Mouse (Mus musculus) megakaryocyte, embryonic 14.5 days (primary cell): Measurements from ENCODE around the gene Oxct1.

Source experiments
- FLI1 ChIP-seq: IDR thresholded peaks from 2 replicates; pipeline ENCODE4 v1.6.1; 2012; ENCODE audit warnings: low read length, inconsistent platforms, mixed read lengths
- GATA1 ChIP-seq: IDR thresholded peaks from 3 replicates; pipeline ENCODE4 v1.6.1; 2012; ENCODE audit warnings: mixed read lengths, low read length, inconsistent platforms, borderline replicate concordance

DNA sequence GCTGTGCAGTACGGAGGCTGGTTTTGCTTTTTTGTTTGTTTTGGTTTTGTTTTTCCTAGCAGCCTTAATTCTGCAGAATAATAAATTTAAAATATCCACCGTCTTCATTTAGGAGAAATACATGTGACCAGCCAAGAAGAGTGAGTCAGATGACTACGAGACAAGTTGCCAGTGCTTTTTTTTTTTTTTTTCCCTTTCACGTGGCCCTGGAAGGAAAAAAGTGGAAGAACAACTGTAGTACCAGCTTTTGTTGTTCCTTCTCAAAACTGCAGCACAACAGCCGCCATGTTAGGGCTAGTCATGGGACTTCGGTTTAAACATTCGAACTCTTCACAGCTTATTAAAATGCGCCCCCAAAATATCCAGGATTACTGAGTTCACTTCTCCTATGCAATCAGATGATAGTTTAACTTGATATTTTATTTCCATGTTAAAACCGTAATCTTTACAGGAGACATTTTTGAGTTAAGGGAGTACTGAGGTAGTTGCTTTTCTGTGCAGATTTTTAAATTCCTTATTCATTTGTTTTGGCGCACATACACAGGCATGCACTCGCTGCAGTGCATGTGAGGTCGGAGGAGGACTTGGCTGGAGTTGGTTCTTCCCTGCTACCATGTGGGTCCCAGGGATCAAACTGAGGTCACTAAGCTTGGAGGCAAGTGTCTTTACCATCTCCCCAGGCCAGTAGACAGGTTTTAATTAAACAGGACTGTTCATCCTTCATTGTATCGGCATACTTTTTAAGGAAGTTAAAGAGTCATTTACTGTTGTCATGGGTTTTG lies 1.3 kb upstream of the Oxct1 start:
- TF ChIP-seq GATA1 = no peak
- TF ChIP-seq FLI1 = no peak
